Mouse (Mus musculus) hindbrain, embryonic 10.5 days (tissue): ENCODE data around the gene Celsr1. TPM values are rescaled to one million over a fixed set of nuclear protein-coding genes. Genes with fewer than 3 reads are reported as not detected.

ENCODE experiments used
- DNase-seq: peaks from one replicate; pipeline ENCODE4 v3.0.0-alpha.2; 2017; ENCODE audit warnings: low spot score
- H3K27ac ChIP-seq: fragments of 300-500 bp; sonication (generic); 2 replicates; pipeline ENCODE4 v1.5.1; 2016; ENCODE audit warnings: mild to moderate bottlenecking, moderate library complexity
- H3K27me3 ChIP-seq: fragments of 300-500 bp; sonication (generic); 2 replicates; pipeline ENCODE4 v1.6.1; 2016; ENCODE audit warnings: mild to moderate bottlenecking; ENCODE audit not compliant: poor library complexity, insufficient read depth, severe bottlenecking
- H3K36me3 ChIP-seq: fragments of 300-500 bp; sonication (generic); 2 replicates; pipeline ENCODE4 v1.6.1; 2016; ENCODE audit warnings: mild to moderate bottlenecking, moderate library complexity
- H3K4me1 ChIP-seq: fragments of 300-500 bp; sonication (generic); replicated peaks from 2 replicates; pipeline ENCODE4 v1.6.1; 2016; ENCODE audit warnings: mild to moderate bottlenecking
- H3K4me3 ChIP-seq: fragments of 300-500 bp; sonication (generic); 2 replicates; pipeline ENCODE4 v1.5.1; 2016; ENCODE audit warnings: mild to moderate bottlenecking, moderate library complexity
- H3K9me3 ChIP-seq: fragments of 300-500 bp; sonication (generic); 2 replicates; pipeline ENCODE4 v1.6.1; 2016; ENCODE audit warnings: mild to moderate bottlenecking, moderate library complexity
- WGBS: fragments of 180-500 bp; shearing (Covaris S2); methylation state at CpG from one replicate; pipeline ENCODE4 v1.1.7; 2016; 5-methylcytosine and 5-hydroxymethylcytosine counted together
- polyA plus RNA-seq: library from polyadenylated mRNA; unstranded; fragments of >200 nt; fragmentation: Nextera tagmentation; extraction: Ambion mirVana; gene quantifications from 2 replicates; pipeline ENCODE4 v1.2.1, GENCODE M21; 2016

Gene Celsr1
- polyA plus RNA-seq, 1 experiment from 2014 or later = 3.4 TPM

DNA sequence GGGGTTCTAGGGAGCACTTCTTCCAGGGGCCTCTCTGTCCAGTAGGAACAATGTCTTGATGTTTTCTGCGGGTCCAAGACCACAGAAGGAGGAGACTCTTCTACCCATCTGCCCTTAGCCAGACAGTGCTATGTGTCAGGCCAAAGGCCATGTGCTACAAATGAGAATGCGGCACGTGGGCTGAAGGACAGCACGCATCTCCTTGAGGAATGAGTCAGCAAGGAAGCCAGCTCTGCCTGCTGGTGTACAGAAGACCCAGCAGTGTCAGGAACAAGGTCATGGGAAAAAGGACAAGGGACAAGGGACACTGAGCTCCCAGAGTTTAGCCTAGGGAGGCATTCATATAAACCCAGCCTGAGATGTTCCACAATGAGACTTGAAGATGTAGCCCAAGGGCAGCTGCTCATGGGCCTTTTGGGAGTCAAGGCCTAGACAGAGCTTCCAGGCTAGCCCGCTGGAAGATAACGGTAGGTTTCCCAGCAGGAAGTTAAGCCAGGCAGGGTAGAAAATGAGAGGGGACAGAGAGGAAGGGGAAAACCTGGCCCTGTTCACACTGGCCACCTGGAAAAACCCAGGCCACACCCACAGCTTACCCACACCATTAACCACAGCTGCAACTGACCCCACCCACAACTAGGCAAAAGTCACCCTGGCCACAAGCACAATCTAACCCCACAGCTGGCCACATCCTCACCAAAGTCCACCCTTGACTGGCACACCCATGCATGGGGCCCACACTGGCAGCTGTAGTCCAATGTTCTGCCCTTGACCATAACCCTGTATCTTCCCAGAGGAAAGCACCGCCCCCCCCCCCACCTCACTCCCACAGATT, 124.7 kb downstream of the Celsr1 start:
- H3K9me3 ChIP-seq = no peaks in the 10 kb centered on the region
- H3K36me3 ChIP-seq = peaks cover 51% of the 10 kb centered on the region
- 91% methylated on average over 7 of the region's 7 CpGs for WGBS
- H3K27ac ChIP-seq = no peak overlapping the region
- peaks cover 3% of the 10 kb centered on the region; the same call in 1 of the 2 replicates for H3K4me1 ChIP-seq
- H3K27me3 ChIP-seq = no peaks in the 10 kb centered on the region
- DNase-seq = no peak
- H3K4me3 ChIP-seq = no peak overlapping the region

DNA sequence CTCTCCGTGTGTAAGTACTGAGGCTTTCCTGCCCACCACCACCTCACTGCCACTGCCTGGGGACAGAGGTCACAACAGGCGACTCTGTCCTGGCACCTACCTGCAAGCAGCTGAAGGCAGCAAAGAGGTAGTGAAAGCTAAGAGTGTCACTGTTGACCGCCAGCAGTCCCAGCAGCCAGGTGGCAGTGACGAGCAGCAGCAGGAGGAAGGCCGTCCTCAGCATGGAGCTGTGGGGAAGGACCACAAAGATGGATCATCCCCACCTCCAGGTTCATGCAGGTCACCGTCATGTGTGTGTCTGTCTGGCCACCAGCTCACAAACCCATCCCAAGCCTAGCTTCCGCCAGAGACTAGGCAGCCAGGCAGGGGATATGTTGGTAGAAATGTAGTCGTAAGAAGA, 129.8 kb downstream of the Celsr1 start:
- Histone ChIP-seq H3K4me1 (peaks cover 13% of the 10 kb centered on the region; the same call in 1 of the 2 replicates), H3K27me3 (no peaks in the 10 kb centered on the region), H3K4me3 (no peak overlapping the region), H3K9me3 (no peaks in the 10 kb centered on the region), H3K36me3 (peaks cover 83% of the 10 kb centered on the region), H3K27ac (no peak overlapping the region)
- WGBS = 75% methylated on average over 8 of the region's 8 CpGs
- DNase-seq = no peak

DNA sequence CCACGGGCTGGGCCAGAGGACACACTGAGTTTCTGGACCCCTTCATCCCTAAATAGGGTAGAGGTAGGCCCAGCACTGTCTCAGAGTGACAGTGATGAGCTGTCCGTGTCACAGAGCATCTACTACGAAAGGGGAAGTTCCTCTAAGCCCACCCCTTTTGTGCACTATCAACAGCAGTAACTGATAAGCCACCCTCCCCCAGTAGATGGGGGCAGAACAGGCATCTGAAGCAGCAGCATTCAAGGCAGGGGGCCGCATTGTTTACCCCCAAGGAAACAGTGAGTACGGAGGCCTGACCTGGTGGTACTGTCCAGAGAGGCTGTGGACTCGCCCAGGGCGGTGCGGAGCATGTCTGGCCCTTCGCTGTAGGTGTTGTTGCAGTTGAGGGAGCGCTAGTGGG, 131.1 kb downstream of the Celsr1 start:
- Histone ChIP-seq H3K36me3 (peaks cover 88% of the 10 kb centered on the region), H3K4me3 (no peak overlapping the region), H3K4me1 (peaks cover 13% of the 10 kb centered on the region; the same call in 1 of the 2 replicates), H3K27me3 (no peaks in the 10 kb centered on the region), H3K27ac (0 out of 2 replicates have a peak overlapping the region, but pooled peaks have one; percentile 41), H3K9me3 (no peaks in the 10 kb centered on the region)
- WGBS = 83% methylated on average over 10 of the region's 10 CpGs
- no peak for DNase-seq

DNA sequence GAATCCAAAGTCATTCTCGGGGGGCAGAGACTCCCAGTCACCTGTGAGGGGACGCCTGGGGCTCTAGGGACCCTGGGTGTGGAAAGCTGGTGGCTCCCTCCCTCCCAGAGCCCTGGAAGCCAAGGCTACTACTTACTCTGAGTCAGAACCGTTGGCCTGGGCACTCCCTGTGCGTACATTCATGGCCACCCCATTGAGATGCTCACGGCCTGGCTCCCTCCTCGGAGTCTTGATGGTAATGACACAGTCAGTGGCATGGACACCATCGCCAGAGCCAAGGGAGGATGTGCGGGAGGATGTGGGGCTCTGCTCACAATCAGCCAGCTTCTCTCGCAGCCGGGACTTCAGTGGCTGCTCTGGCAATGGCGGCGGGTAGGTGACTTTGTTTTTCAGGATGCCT, 132.8 kb downstream of the Celsr1 start:
- no peaks in the 10 kb centered on the region for H3K27me3 ChIP-seq
- DNase-seq = no peak
- WGBS = 84% methylated on average over 12 of the region's 12 CpGs
- H3K36me3 ChIP-seq = peaks cover 100% of the 10 kb centered on the region
- peaks cover 13% of the 10 kb centered on the region; the same call in 1 of the 2 replicates for H3K4me1 ChIP-seq
- H3K9me3 ChIP-seq = no peaks in the 10 kb centered on the region
- H3K4me3 ChIP-seq = no peak overlapping the region
- H3K27ac ChIP-seq = no peak overlapping the region

DNA sequence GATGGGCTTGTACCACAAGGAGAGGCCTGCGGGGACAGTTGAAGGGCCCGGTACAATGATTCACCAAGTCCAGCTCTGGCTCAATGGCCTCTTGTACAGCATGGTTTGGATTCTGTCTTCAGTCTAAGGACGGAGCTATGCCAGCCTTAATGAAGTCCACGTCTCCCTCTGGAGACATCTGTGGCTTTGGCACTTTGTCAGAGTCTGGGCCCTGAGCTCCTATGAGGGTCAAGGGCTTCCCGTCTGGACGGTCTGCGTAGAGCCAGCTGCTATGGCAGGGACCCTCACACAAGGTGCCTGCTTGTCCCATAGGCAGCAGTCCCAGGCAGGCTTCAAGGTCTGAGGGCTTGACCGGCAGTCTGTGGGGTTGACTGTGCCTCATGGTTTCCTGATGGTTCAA, 133.3 kb downstream of the Celsr1 start:
- no peaks in the 10 kb centered on the region for H3K9me3 ChIP-seq
- peaks cover 13% of the 10 kb centered on the region; the same call in 1 of the 2 replicates for H3K4me1 ChIP-seq
- WGBS = 95% methylated on average over 8 of the region's 8 CpGs
- DNase-seq = no peak
- H3K27ac ChIP-seq = no peak overlapping the region
- no peak overlapping the region for H3K4me3 ChIP-seq
- H3K27me3 ChIP-seq = no peaks in the 10 kb centered on the region
- peaks cover 100% of the 10 kb centered on the region for H3K36me3 ChIP-seq

DNA sequence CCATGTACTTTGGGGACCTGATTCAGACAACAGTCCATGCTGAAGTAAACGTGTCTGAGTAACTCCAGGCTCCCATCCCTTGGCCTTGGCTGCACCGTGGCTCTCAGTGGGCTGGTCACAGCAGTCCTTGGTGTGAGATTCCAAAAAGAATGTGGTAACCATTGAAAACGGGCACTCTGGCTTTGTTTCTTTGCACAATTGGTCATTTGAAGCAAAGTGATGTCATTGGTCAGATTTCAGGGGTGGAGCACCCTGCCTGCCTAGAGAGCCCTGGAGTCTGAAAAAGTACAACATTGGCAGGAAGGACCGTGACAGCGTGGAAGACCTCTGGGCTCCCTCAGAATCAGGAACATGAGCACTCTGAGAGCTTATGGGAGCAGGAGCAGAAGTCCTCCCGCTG, 134.2 kb downstream of the Celsr1 start:
- no peak for DNase-seq
- no peak overlapping the region for H3K4me3 ChIP-seq
- H3K4me1 ChIP-seq = peaks cover 10% of the 10 kb centered on the region; the same call in 1 of the 2 replicates
- H3K27ac ChIP-seq = peak overlapping the region; percentile 4; the same call in 1 of the 2 replicates
- 65% methylated on average over 6 of the region's 6 CpGs for WGBS
- H3K36me3 ChIP-seq = peaks cover 100% of the 10 kb centered on the region
- no peaks in the 10 kb centered on the region for H3K27me3 ChIP-seq
- H3K9me3 ChIP-seq = no peaks in the 10 kb centered on the region

DNA sequence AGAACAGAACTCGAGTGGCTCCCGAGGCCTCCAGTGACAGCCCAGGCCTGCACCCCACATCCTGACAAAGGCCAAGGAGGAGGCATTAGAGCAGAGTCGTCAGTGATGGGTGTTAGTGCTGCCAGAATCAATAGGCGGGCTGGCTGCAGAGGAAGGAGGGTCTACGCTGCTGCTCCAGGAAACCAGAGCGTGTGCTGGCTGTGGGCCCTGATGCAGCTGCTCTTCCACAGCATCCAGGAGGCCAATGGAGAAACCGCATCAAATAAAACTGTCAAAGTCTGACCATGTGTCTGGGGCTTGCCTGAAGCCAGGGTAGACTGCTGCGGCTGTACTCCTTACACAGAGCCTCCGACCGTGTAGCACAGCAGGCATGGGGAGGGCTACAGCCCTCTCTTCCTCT, 136.5 kb downstream of the Celsr1 start:
- no peaks in the 10 kb centered on the region for H3K27me3 ChIP-seq
- peaks cover 100% of the 10 kb centered on the region for H3K36me3 ChIP-seq
- H3K9me3 ChIP-seq = no peaks in the 10 kb centered on the region
- peaks cover 12% of the 10 kb centered on the region; the same call in 1 of the 2 replicates for H3K4me1 ChIP-seq
- no peak overlapping the region for H3K4me3 ChIP-seq
- H3K27ac ChIP-seq = no peak overlapping the region
- WGBS = 87% methylated on average over 10 of the region's 10 CpGs
- no peak for DNase-seq

DNA sequence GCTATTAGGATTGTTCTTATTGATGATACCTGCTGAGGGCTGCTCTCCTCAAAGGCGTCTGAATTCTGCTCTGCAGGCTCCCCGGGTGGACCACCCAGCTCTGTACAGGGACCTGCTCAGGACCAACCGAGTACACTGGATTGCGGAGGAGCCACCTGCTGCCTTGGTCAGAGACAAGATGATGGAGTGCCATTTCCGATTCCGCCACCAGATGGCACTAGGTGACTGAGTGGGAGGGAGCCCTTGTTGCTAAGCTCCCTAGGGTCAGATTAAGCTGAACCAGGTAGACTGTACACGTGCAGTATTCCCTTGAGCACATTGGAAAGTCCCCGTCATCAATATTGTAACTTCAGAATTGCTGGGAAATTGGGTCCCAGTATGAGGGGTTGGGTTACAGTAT, 137.3 kb downstream of the Celsr1 start:
- Histone ChIP-seq H3K4me3 (no peak overlapping the region), H3K27ac (no peak overlapping the region), H3K9me3 (no peaks in the 10 kb centered on the region), H3K36me3 (peaks cover 100% of the 10 kb centered on the region), H3K27me3 (no peaks in the 10 kb centered on the region), H3K4me1 (peaks cover 12% of the 10 kb centered on the region; the same call in 1 of the 2 replicates)
- peak; percentile 83 for DNase-seq
- WGBS = 20% methylated on average over 8 of the region's 8 CpGs

DNA sequence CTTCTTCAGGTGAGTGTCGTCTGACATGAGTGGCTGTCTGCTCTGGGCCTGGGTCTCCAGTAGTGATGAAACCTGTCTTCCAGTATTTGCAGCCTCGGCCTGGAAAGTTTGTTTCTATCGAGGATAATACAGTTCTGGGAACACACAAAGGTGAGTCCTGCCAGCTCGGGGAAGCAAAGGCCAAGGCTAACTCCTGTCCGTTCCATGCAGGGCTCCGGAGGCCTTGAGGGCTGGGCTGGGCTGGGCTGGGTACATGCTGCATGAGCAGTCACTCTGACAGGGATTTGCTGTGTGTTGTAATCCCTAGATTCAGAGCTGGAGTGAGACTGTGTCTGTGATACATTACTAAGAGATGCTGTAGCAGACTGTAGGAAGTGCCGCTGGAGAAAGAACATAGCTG, 139.7 kb downstream of the Celsr1 start:
- no peaks in the 10 kb centered on the region for H3K9me3 ChIP-seq
- no peak overlapping the region for H3K4me3 ChIP-seq
- no peak for DNase-seq
- peaks cover 92% of the 10 kb centered on the region for H3K36me3 ChIP-seq
- WGBS = 90% methylated on average over 7 of the region's 7 CpGs
- H3K27me3 ChIP-seq = no peaks in the 10 kb centered on the region
- H3K4me1 ChIP-seq = 0 out of 2 replicates have a peak, but pooled peaks cover 4% of the 10 kb centered on the region
- H3K27ac ChIP-seq = no peak overlapping the region

DNA sequence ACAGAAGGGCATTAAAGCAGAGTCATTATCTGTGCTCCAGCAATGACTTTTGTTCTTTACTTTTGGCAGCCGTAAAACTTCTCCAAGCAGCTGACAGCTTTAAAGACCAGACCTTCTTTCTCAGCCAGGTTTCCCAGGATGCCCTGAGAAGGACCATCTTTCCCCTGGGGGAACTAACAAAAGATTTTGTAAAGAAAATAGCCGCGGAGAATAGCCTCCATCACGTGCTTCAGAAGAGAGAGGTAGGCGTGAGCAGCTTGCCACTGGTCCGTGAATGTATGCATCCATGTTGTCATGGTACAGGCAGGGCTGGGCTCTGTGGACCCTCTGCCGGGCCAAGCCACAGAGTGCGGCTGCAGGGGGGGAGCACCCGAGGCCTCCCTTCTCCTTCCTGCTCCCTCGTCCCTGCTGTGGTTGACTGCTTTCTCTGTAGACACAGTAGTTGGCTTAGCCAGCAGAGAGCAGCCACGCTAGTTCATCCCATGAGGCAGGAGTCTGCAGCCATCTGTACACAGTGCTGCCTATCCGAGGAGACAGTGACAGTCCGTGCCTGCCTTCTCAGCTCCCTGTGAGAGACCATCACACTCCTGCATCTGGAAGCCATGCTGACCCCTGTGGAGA, 141.0 kb downstream of the Celsr1 start:
- H3K4me3 ChIP-seq = no peak overlapping the region
- whole genome bisulfite sequencing = 74% methylated on average over 13 of the region's 13 CpGs
- H3K27ac ChIP-seq = no peak overlapping the region
- 0 out of 2 replicates have a peak, but pooled peaks cover 4% of the 10 kb centered on the region for H3K4me1 ChIP-seq
- H3K36me3 ChIP-seq = peaks cover 86% of the 10 kb centered on the region
- no peaks in the 10 kb centered on the region for H3K9me3 ChIP-seq
- H3K27me3 ChIP-seq = no peaks in the 10 kb centered on the region
- no peak for DNase-seq

DNA sequence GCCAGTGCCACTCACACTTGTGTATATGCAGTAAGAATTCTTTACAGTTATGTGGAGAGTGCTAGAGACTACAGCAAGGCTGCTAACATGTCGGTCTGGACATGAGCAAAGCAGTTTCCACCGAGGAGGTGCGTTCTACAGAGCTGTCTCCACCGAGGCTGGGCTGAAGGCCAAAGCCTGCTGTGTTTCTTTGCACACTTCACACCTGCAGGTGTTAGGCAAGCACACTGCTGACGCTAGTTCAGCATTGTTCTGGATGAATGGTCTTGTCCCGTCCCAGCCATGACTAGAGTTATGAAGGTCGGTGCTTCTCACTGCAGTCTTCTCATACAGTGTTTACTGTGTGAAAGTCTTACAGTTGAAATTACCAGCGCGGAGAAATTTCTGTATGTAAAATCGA, 141.6 kb downstream of the Celsr1 start:
- Histone ChIP-seq H3K9me3 (no peaks in the 10 kb centered on the region), H3K36me3 (peaks cover 81% of the 10 kb centered on the region), H3K4me3 (no peak overlapping the region), H3K27ac (no peak overlapping the region), H3K27me3 (no peaks in the 10 kb centered on the region), H3K4me1 (0 out of 2 replicates have a peak, but pooled peaks cover 4% of the 10 kb centered on the region)
- WGBS = 90% methylated on average over 10 of the region's 10 CpGs
- DNase-seq = no peak

DNA sequence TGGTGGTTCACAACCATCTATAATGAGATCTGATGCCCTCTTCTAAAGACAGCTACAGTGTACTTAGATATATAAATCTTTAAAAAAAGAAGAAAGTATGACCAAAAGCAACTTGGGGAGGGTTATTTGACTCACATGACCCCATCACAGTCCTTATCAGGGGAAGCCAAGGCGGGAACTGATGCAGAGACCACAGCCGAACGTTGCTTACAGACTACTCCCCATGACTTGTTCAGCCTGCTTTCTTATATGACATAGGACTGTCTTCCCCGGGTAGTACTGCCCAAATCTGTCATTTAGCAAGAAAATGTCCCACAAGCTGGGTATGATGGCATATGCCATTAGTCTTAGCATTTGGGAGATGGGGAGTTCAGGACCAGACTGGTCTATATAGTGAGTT, 144.3 kb downstream of the Celsr1 start:
- DNase-seq = no peak
- Histone ChIP-seq H3K27ac (no peak overlapping the region), H3K36me3 (peaks cover 81% of the 10 kb centered on the region), H3K9me3 (no peaks in the 10 kb centered on the region), H3K4me1 (0 out of 2 replicates have a peak, but pooled peaks cover 4% of the 10 kb centered on the region), H3K4me3 (no peak overlapping the region), H3K27me3 (no peaks in the 10 kb centered on the region)
- WGBS = 90% methylated on average over 4 of the region's 4 CpGs

DNA sequence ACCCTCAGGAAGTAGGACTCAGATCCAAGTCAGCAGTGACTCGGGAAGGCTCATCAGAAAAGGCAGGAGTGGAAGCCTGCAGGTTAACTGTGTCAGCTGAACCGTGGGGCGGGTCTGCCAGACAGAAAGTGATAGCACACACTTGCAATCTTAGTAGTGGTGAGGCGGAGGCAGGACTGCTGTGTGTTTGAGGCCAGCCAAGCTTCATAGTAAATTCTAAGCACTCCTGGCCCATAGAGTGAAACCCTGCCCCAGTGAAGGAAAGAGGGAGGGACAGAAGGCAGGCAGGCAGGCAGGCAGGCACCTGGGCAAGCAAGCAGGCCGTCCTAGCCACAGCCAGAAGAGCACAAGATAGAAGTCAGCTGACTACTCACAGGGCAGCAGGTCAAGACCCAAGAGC, 148.0 kb downstream of the Celsr1 start:
- Histone ChIP-seq H3K9me3 (no peaks in the 10 kb centered on the region), H3K4me3 (no peak overlapping the region), H3K36me3 (peaks cover 66% of the 10 kb centered on the region), H3K27ac (no peak overlapping the region), H3K4me1 (peaks cover 1% of the 10 kb centered on the region), H3K27me3 (no peaks in the 10 kb centered on the region)
- DNase-seq = no peak
- WGBS = 92% methylated on average over 5 of the region's 5 CpGs
